Mouse (Mus musculus): ENCODE results near the gene Frem2. TPM values are rescaled to one million over a fixed set of nuclear protein-coding genes. Genes with fewer than 3 reads are reported as not detected.

Frem2 gene
- polyA plus RNA-seq, 1 experiment from 2014 or later: 9.0 TPM

- H3K27me3 ChIP-seq (ENCODE audit: insufficient read depth, low read length): no peaks in the 10 kb centered on the region
- WGBS: 53% methylated on average over 4 of the region's 4 CpGs
- no peak overlapping the region for H3K9ac ChIP-seq (ENCODE audit: low read depth, low read length)
- H3K9me3 ChIP-seq (replicated peaks; ENCODE audit: low read length): no peaks in the 10 kb centered on the region
- ATAC-seq (replicated peaks; ENCODE audit: low FRiP score, low read depth) (no peak), DNase-seq (ENCODE audit: low spot score) (no peak)
- no peak overlapping the region for H3K4me3 ChIP-seq (replicated peaks; ENCODE audit: low read depth, low read length)
- no peak overlapping the region for H3K27ac ChIP-seq
- no peak overlapping the region for H3K4me2 ChIP-seq (ENCODE audit: low read length)
- no peaks in the 10 kb centered on the region for H3K4me1 ChIP-seq (replicated peaks; ENCODE audit: insufficient read depth, low read length)
- H3K36me3 ChIP-seq (ENCODE audit: insufficient read depth, low read length): no peaks in the 10 kb centered on the region
- no peak for TF ChIP-seq CTCF (IDR thresholded peaks at IDR 0.05; ENCODE audit: low read depth)
These were observed 26.5 kb downstream of the Frem2 start for GRCm38 (mm10) chr3:53630630-53631029.

- H3K4me2 ChIP-seq (ENCODE audit: low read length): no peak overlapping the region
- H3K9ac ChIP-seq (ENCODE audit: low read depth, low read length): no peak overlapping the region
- no peaks in the 10 kb centered on the region for H3K36me3 ChIP-seq (ENCODE audit: insufficient read depth, low read length)
- H3K9me3 ChIP-seq (replicated peaks; ENCODE audit: low read length): no peaks in the 10 kb centered on the region
- no peak for ATAC-seq (replicated peaks; ENCODE audit: low FRiP score, low read depth)
- H3K4me3 ChIP-seq (replicated peaks; ENCODE audit: low read depth, low read length): no peak overlapping the region
- TF ChIP-seq CTCF (IDR thresholded peaks at IDR 0.05; ENCODE audit: low read depth): no peak
- H3K4me1 ChIP-seq (replicated peaks; ENCODE audit: insufficient read depth, low read length): no peaks in the 10 kb centered on the region
- no peak overlapping the region for H3K27ac ChIP-seq
- 88% methylated on average over 5 of the region's 5 CpGs for WGBS
- no peaks in the 10 kb centered on the region for H3K27me3 ChIP-seq (ENCODE audit: insufficient read depth, low read length)
- no peak for DNase-seq (ENCODE audit: low spot score)
These were observed 27.2 kb downstream of the Frem2 start for GRCm38 (mm10) chr3:53629966-53630365.

GRCm38 (mm10) chr3:53623222-53623621 lies 33.9 kb downstream of the Frem2 start:
- Histone ChIP-seq H3K4me3 (replicated peaks; ENCODE audit: low read depth, low read length) (no peak overlapping the region), H3K4me1 (replicated peaks; ENCODE audit: insufficient read depth, low read length) (no peaks in the 10 kb centered on the region), H3K9me3 (replicated peaks; ENCODE audit: low read length) (no peaks in the 10 kb centered on the region), H3K36me3 (ENCODE audit: insufficient read depth, low read length) (no peaks in the 10 kb centered on the region), H3K27ac (no peak overlapping the region), H3K4me2 (ENCODE audit: low read length) (no peak overlapping the region), H3K9ac (ENCODE audit: low read depth, low read length) (no peak overlapping the region), H3K27me3 (ENCODE audit: insufficient read depth, low read length) (no peaks in the 10 kb centered on the region)
- 68% methylated on average over 8 of the region's 8 CpGs for WGBS
- ATAC-seq (replicated peaks; ENCODE audit: low FRiP score, low read depth) (no peak), DNase-seq (ENCODE audit: low spot score) (no peak)
- TF ChIP-seq CTCF (IDR thresholded peaks at IDR 0.05; ENCODE audit: low read depth): no peak

DNA sequence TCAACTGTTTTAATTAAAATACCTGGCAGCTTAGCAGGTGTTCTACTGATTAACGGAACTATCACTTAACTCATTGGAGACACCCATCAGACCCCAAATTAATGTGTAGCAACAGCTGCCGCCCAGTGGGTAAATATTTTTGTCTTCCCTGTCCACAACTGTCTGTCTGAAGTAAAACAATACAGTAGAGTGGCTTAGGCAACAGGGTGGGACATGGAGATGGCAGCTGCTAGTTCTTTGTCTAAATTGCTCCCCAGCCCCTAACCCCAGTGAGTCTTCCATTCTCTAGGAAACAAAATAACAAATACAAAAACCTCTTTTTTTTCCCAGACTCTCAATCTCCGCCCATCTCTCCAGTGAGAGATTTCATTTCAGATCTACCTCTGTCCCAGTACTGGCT lies 36.2 kb downstream of the Frem2 start:
- no peak overlapping the region for H3K27ac ChIP-seq
- ATAC-seq (replicated peaks; ENCODE audit: low FRiP score, low read depth) (no peak), DNase-seq (ENCODE audit: low spot score) (no peak)
- no peaks in the 10 kb centered on the region for H3K27me3 ChIP-seq (ENCODE audit: insufficient read depth, low read length)
- H3K36me3 ChIP-seq (ENCODE audit: insufficient read depth, low read length): no peaks in the 10 kb centered on the region
- H3K9ac ChIP-seq (ENCODE audit: low read depth, low read length): no peak overlapping the region
- no peaks in the 10 kb centered on the region for H3K4me1 ChIP-seq (replicated peaks; ENCODE audit: insufficient read depth, low read length)
- WGBS: 66% methylated on average over 3 of the region's 3 CpGs
- TF ChIP-seq CTCF (IDR thresholded peaks at IDR 0.05; ENCODE audit: low read depth): no peak
- H3K4me3 ChIP-seq (replicated peaks; ENCODE audit: low read depth, low read length): no peak overlapping the region
- no peak overlapping the region for H3K4me2 ChIP-seq (ENCODE audit: low read length)
- H3K9me3 ChIP-seq (replicated peaks; ENCODE audit: low read length): no peaks in the 10 kb centered on the region

- no peak for TF ChIP-seq CTCF (IDR thresholded peaks at IDR 0.05; ENCODE audit: low read depth)
- no peaks in the 10 kb centered on the region for H3K4me1 ChIP-seq (replicated peaks; ENCODE audit: insufficient read depth, low read length)
- WGBS: 58% methylated on average over 8 of the region's 8 CpGs
- H3K9ac ChIP-seq (ENCODE audit: low read depth, low read length): no peak overlapping the region
- DNase-seq (ENCODE audit: low spot score) (no peak), ATAC-seq (replicated peaks; ENCODE audit: low FRiP score, low read depth) (no peak)
- no peaks in the 10 kb centered on the region for H3K27me3 ChIP-seq (ENCODE audit: insufficient read depth, low read length)
- no peaks in the 10 kb centered on the region for H3K36me3 ChIP-seq (ENCODE audit: insufficient read depth, low read length)
- H3K9me3 ChIP-seq (replicated peaks; ENCODE audit: low read length): no peaks in the 10 kb centered on the region
- no peak overlapping the region for H3K27ac ChIP-seq
- H3K4me2 ChIP-seq (ENCODE audit: low read length): no peak overlapping the region
- no peak overlapping the region for H3K4me3 ChIP-seq (replicated peaks; ENCODE audit: low read depth, low read length)
These were observed 36.8 kb downstream of the Frem2 start for GRCm38 (mm10) chr3:53620355-53620754.

DNA sequence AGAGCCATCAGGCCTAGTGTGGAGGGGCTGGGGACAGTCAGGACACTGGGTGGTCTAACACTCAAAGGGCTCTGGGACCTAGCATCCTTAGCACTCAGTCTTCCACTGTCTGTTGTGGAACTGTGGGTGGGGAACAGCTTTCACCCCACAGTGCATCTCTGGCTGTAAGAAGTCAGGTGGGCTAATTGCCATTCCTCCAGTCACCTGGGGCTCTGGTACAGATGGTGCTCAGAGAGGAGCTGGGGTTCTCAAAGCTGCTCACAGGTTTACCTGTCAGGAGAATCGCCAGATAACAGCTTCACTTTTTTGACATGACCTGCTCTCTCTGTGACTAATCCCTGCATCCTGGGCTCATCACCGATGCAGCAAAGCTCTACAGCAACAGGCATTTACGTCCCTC lies 46.0 kb downstream of the Frem2 start:
- WGBS: 81% methylated on average over 3 of the region's 3 CpGs
- no peak overlapping the region for H3K4me2 ChIP-seq (ENCODE audit: low read length)
- DNase-seq (ENCODE audit: low spot score): no peak
- no peaks in the 10 kb centered on the region for H3K9me3 ChIP-seq (replicated peaks; ENCODE audit: low read length)
- H3K27ac ChIP-seq: no peak overlapping the region
- no peak overlapping the region for H3K4me3 ChIP-seq (replicated peaks; ENCODE audit: low read depth, low read length)
- no peak for ATAC-seq (replicated peaks; ENCODE audit: low FRiP score, low read depth)
- H3K36me3 ChIP-seq (ENCODE audit: insufficient read depth, low read length): no peaks in the 10 kb centered on the region
- TF ChIP-seq CTCF (IDR thresholded peaks at IDR 0.05; ENCODE audit: low read depth): no peak
- no peaks in the 10 kb centered on the region for H3K4me1 ChIP-seq (replicated peaks; ENCODE audit: insufficient read depth, low read length)
- no peaks in the 10 kb centered on the region for H3K27me3 ChIP-seq (ENCODE audit: insufficient read depth, low read length)
- H3K9ac ChIP-seq (ENCODE audit: low read depth, low read length): no peak overlapping the region

- Histone ChIP-seq H3K36me3 (ENCODE audit: insufficient read depth, low read length) (no peaks in the 10 kb centered on the region), H3K9ac (ENCODE audit: low read depth, low read length) (no peak overlapping the region), H3K4me3 (replicated peaks; ENCODE audit: low read depth, low read length) (no peak overlapping the region), H3K9me3 (replicated peaks; ENCODE audit: low read length) (no peaks in the 10 kb centered on the region), H3K27ac (no peak overlapping the region), H3K4me2 (ENCODE audit: low read length) (no peak overlapping the region), H3K27me3 (ENCODE audit: insufficient read depth, low read length) (no peaks in the 10 kb centered on the region), H3K4me1 (replicated peaks; ENCODE audit: insufficient read depth, low read length) (no peaks in the 10 kb centered on the region)
- 52% methylated on average over 4 of the region's 4 CpGs for WGBS
- no peak for TF ChIP-seq CTCF (IDR thresholded peaks at IDR 0.05; ENCODE audit: low read depth)
- DNase-seq (ENCODE audit: low spot score) (no peak), ATAC-seq (replicated peaks; ENCODE audit: low FRiP score, low read depth) (no peak)
These were observed 47.3 kb downstream of the Frem2 start for GRCm38 (mm10) chr3:53609851-53610250.
